Mouse (Mus musculus): Measurements from ENCODE around the gene Hspb2. TPM values are rescaled to one million over a fixed set of nuclear protein-coding genes. Genes with fewer than 3 reads are reported as not detected.

Hspb2 gene
- polyA plus RNA-seq, 1 experiment = not detected

GRCm38 (mm10) chr9:50725921-50726590, 26.1 kb downstream of the Hspb2 start:
- H3K4me3 ChIP-seq (ENCODE audit: insufficient read depth, low read depth, low read length) = no peak overlapping the region
- WGBS = 36% methylated on average over 8 of the region's 8 CpGs
- TF ChIP-seq POLR2A (IDR thresholded peaks at IDR 0.05; ENCODE audit: insufficient read depth, low read depth, low read length) = no peak
- no peak for TF ChIP-seq CTCF (IDR thresholded peaks at IDR 0.05; ENCODE audit: insufficient read depth, low read depth, low read length)
- peaks cover 37% of the 10 kb centered on the region for H3K4me1 ChIP-seq (ENCODE audit: control insufficient read depth, insufficient read depth, low read length)
- H3K27ac ChIP-seq (ENCODE audit: insufficient read depth, low read depth, low read length) = no peak overlapping the region

GRCm38 (mm10) chr9:50724661-50725330, 27.4 kb downstream of the Hspb2 start:
- Histone ChIP-seq H3K4me3 (ENCODE audit: insufficient read depth, low read depth, low read length) (no peak overlapping the region), H3K4me1 (ENCODE audit: control insufficient read depth, insufficient read depth, low read length) (peaks cover 37% of the 10 kb centered on the region), H3K27ac (ENCODE audit: insufficient read depth, low read depth, low read length) (no peak overlapping the region)
- TF ChIP-seq POLR2A (IDR thresholded peaks at IDR 0.05; ENCODE audit: insufficient read depth, low read depth, low read length) (no peak), CTCF (IDR thresholded peaks at IDR 0.05; ENCODE audit: insufficient read depth, low read depth, low read length) (no peak)
- 23% methylated on average over 3 of the region's 3 CpGs for WGBS

- peaks cover 37% of the 10 kb centered on the region for H3K4me1 ChIP-seq (ENCODE audit: control insufficient read depth, insufficient read depth, low read length)
- 78% methylated on average over 2 of the region's 2 CpGs for WGBS
- no peak overlapping the region for H3K27ac ChIP-seq (ENCODE audit: insufficient read depth, low read depth, low read length)
- TF ChIP-seq CTCF (IDR thresholded peaks at IDR 0.05; ENCODE audit: insufficient read depth, low read depth, low read length) (no peak), POLR2A (IDR thresholded peaks at IDR 0.05; ENCODE audit: insufficient read depth, low read depth, low read length) (no peak)
- no peak overlapping the region for H3K4me3 ChIP-seq (ENCODE audit: insufficient read depth, low read depth, low read length)
Measured at GRCm38 (mm10) chr9:50724147-50724546, 28.0 kb downstream of the Hspb2 start.

GRCm38 (mm10) chr9:50723406-50723805, 28.7 kb downstream of the Hspb2 start:
- TF ChIP-seq CTCF (IDR thresholded peaks at IDR 0.05; ENCODE audit: insufficient read depth, low read depth, low read length) = no peak
- no peak for TF ChIP-seq POLR2A (IDR thresholded peaks at IDR 0.05; ENCODE audit: insufficient read depth, low read depth, low read length)
- Histone ChIP-seq H3K4me3 (ENCODE audit: insufficient read depth, low read depth, low read length) (no peak overlapping the region), H3K27ac (ENCODE audit: insufficient read depth, low read depth, low read length) (peak overlapping the region; percentile 87), H3K4me1 (ENCODE audit: control insufficient read depth, insufficient read depth, low read length) (peaks cover 33% of the 10 kb centered on the region)
- WGBS = 6% methylated on average over 7 of the region's 7 CpGs

- Histone ChIP-seq H3K27ac (ENCODE audit: insufficient read depth, low read depth, low read length) (no peak overlapping the region), H3K4me3 (ENCODE audit: insufficient read depth, low read depth, low read length) (no peak overlapping the region)
Measured at GRCm38 (mm10) chr9:50722451-50722911, 29.7 kb downstream of the Hspb2 start.

GRCm38 (mm10) chr9:50721061-50721460, 31.1 kb downstream of the Hspb2 start:
- H3K27ac ChIP-seq (ENCODE audit: insufficient read depth, low read depth, low read length) = no peak overlapping the region
- peaks cover 20% of the 10 kb centered on the region for H3K4me1 ChIP-seq (ENCODE audit: control insufficient read depth, insufficient read depth, low read length)
- H3K4me3 ChIP-seq (ENCODE audit: insufficient read depth, low read depth, low read length) = no peak overlapping the region
- WGBS = 67% methylated on average over 12 of the region's 12 CpGs
- TF ChIP-seq CTCF (IDR thresholded peaks at IDR 0.05; ENCODE audit: insufficient read depth, low read depth, low read length) = no peak
- no peak for TF ChIP-seq POLR2A (IDR thresholded peaks at IDR 0.05; ENCODE audit: insufficient read depth, low read depth, low read length)

More at GRCm38 (mm10) chr9:50722451-50722911, 29.7 kb downstream of the Hspb2 start:
- TF ChIP-seq POLR2A (IDR thresholded peaks at IDR 0.05; ENCODE audit: insufficient read depth, low read depth, low read length) = no peak
- TF ChIP-seq CTCF (IDR thresholded peaks at IDR 0.05; ENCODE audit: insufficient read depth, low read depth, low read length) = no peak
- peaks cover 28% of the 10 kb centered on the region for H3K4me1 ChIP-seq (ENCODE audit: control insufficient read depth, insufficient read depth, low read length)
- 21% methylated on average over 8 of the region's 8 CpGs for WGBS

- no peak for TF ChIP-seq CTCF (IDR thresholded peaks at IDR 0.05; ENCODE audit: insufficient read depth, low read depth, low read length)
- no peak for TF ChIP-seq POLR2A (IDR thresholded peaks at IDR 0.05; ENCODE audit: insufficient read depth, low read depth, low read length)
- Histone ChIP-seq H3K27ac (ENCODE audit: insufficient read depth, low read depth, low read length) (no peak overlapping the region), H3K4me3 (ENCODE audit: insufficient read depth, low read depth, low read length) (no peak overlapping the region), H3K4me1 (ENCODE audit: control insufficient read depth, insufficient read depth, low read length) (peaks cover 12% of the 10 kb centered on the region)
- WGBS = 52% methylated on average over 4 of the region's 4 CpGs
Measured at GRCm38 (mm10) chr9:50718878-50719277, 33.3 kb downstream of the Hspb2 start.

- 76% methylated on average over 4 of the region's 4 CpGs for WGBS
- Histone ChIP-seq H3K27ac (ENCODE audit: insufficient read depth, low read depth, low read length) (no peak overlapping the region), H3K4me3 (ENCODE audit: insufficient read depth, low read depth, low read length) (no peak overlapping the region), H3K4me1 (ENCODE audit: control insufficient read depth, insufficient read depth, low read length) (no peaks in the 10 kb centered on the region)
- TF ChIP-seq POLR2A (IDR thresholded peaks at IDR 0.05; ENCODE audit: insufficient read depth, low read depth, low read length) = no peak
- no peak for TF ChIP-seq CTCF (IDR thresholded peaks at IDR 0.05; ENCODE audit: insufficient read depth, low read depth, low read length)
Measured at GRCm38 (mm10) chr9:50714188-50714587, 38.0 kb downstream of the Hspb2 start.

GRCm38 (mm10) chr9:50711337-50711736, 40.8 kb downstream of the Hspb2 start:
- Histone ChIP-seq H3K27ac (ENCODE audit: insufficient read depth, low read depth, low read length) (no peak overlapping the region), H3K4me3 (ENCODE audit: insufficient read depth, low read depth, low read length) (no peak overlapping the region), H3K4me1 (ENCODE audit: control insufficient read depth, insufficient read depth, low read length) (no peaks in the 10 kb centered on the region)
- WGBS = 91% methylated on average over 4 of the region's 4 CpGs
- TF ChIP-seq CTCF (IDR thresholded peaks at IDR 0.05; ENCODE audit: insufficient read depth, low read depth, low read length) = no peak
- no peak for TF ChIP-seq POLR2A (IDR thresholded peaks at IDR 0.05; ENCODE audit: insufficient read depth, low read depth, low read length)

Measured in olfactory bulb, adult 2 months (tissue).